8 mouse cellular contexts compared by ENCODE assay signal in genomic region chr6:114931212-114932115, GRCm38 (mm10). TPM values are rescaled to one million over a fixed set of nuclear protein-coding genes. Genes with fewer than 3 reads are reported as not detected.
DNase-seq lines count a peak whose midpoint lies in the region; ATAC-seq and TF ChIP-seq lines count a peak whose summit lies in the region.

No protein-coding gene starts in this region.

- H3K4me3 ChIP-seq in left cerebral cortex, adult 2 months = peak overlapping the region; percentile 17
- H3K4me3 ChIP-seq in embryonic fibroblast, embryonic 13.5 days (ENCODE audit: insufficient read depth, low read length) = no peak overlapping the region
- H3K4me3 ChIP-seq in stomach, embryonic 16.5 days (replicated peaks; ENCODE audit: low read length) = no peak overlapping the region

- H3K4me2 ChIP-seq in stomach, embryonic 16.5 days (ENCODE audit: low read depth, low read length) = peak overlapping the region; percentile 26; the same call in 1 of the 2 replicates

- no peaks in the 10 kb centered on the region; the same call in 1 of the 2 replicates for H3K36me3 ChIP-seq in stomach, embryonic 16.5 days (ENCODE audit: control insufficient read depth, insufficient read depth, low read length)

- H3K27me3 ChIP-seq in stomach, embryonic 16.5 days (ENCODE audit: control insufficient read depth, insufficient read depth, low read length) = no peaks in the 10 kb centered on the region

- DNase-seq in left cerebral cortex, adult 2 months (ENCODE audit: extremely low spot score in 1 of 2, low spot score in 2 of 2) = peak in 1 of 2 experiments; percentile 39
- DNase-seq in left cerebral cortex, adult 18-20 months (ENCODE audit: low spot score in 2 of 2) = no peak
- DNase-seq in brain, adult 2 months (ENCODE audit: low read depth, low spot score) = peak; percentile 90
- DNase-seq in kidney, postnatal 10 days = peak; percentile 65
- DNase-seq in adrenal gland, postnatal 25 days = no peak
- no peak for DNase-seq in left cerebral cortex, adult 9 months (ENCODE audit: low spot score in 2 of 2)

- H3K4me1 ChIP-seq in embryonic fibroblast, embryonic 13.5 days (ENCODE audit: control insufficient read depth, insufficient read depth, low read length) = peaks cover 5% of the 10 kb centered on the region; the same call in 1 of the 2 replicates
- peaks cover 17% of the 10 kb centered on the region for H3K4me1 ChIP-seq in stomach, embryonic 16.5 days (ENCODE audit: control insufficient read depth, insufficient read depth, low read length)

- peaks cover 6% of the 10 kb centered on the region; the same call in 1 of the 2 replicates for H3K9me3 ChIP-seq in stomach, embryonic 16.5 days (replicated peaks; ENCODE audit: control insufficient read depth, low read length)

- TF ChIP-seq CTCF in left cerebral cortex, adult 2 months (IDR thresholded peaks at IDR 0.05) = no peak
- no peak for TF ChIP-seq CTCF in embryonic fibroblast, embryonic 13.5 days (IDR thresholded peaks at IDR 0.05; ENCODE audit: borderline replicate concordance, insufficient read depth, low read length)

- WGBS in stomach, embryonic 16.5 days = 57% methylated on average over 28 of the region's 28 CpGs

- H3K9ac ChIP-seq in stomach, embryonic 16.5 days (ENCODE audit: low read length) = peak overlapping the region; percentile 47; the same call in 1 of the 2 replicates

- TF ChIP-seq POLR2A in embryonic fibroblast, embryonic 13.5 days (IDR thresholded peaks at IDR 0.05; ENCODE audit: low read depth, low read length) = no peak

- no peak for ATAC-seq in stomach, embryonic 16.5 days (ENCODE audit: insufficient read depth, low FRiP score)

- H3K27ac ChIP-seq in left cerebral cortex, adult 2 months = peak overlapping the region; percentile 7
- peak overlapping the region; percentile 33 for H3K27ac ChIP-seq in embryonic fibroblast, embryonic 13.5 days (ENCODE audit: insufficient read depth, low read length)
- peak overlapping the region; percentile 85 for H3K27ac ChIP-seq in stomach, embryonic 16.5 days (ENCODE audit: low read length)

- intact Hi-C loops in left cerebral cortex, adult 2 months (cut with DNase I) = no loop called here

RNA-seq across cellular contexts. Expression of gene Vgll4, which starts 38.3 kb away (rescaled TPM):
- 10 to 100 TPM; 61.4 to 63.8 TPM for total RNA-seq in left cerebral cortex, adult 2 months (2021)
- 10 to 100 TPM; 55.3 to 62.5 TPM for total RNA-seq in left cerebral cortex, adult 18-20 months (2021)
- 31.1 and 36.4 TPM in 2 replicates for polyA plus RNA-seq in embryonic fibroblast, embryonic 13.5 days (2011; ENCODE audit: insufficient read length, low read depth, missing spikeins)
- 75.1 and 77.1 TPM in 2 replicates for polyA plus RNA-seq in stomach, embryonic 16.5 days (2015; fragmentation: Nextera tagmentation; extraction: Ambion mirVana)
- total RNA-seq in adrenal gland, postnatal 25 days (2021) = 47.0 and 56.4 TPM in 2 replicates

Comparison
In these comparisons a context has a peak if more than half of its experiments do, and no peak if none do; other contexts are left out.
1. DNase-seq: peak in brain, adult 2 months (single experiment) and kidney, postnatal 10 days (single experiment); none in left cerebral cortex, adult 18-20 months (0 of 2), adrenal gland, postnatal 25 days (single experiment) and left cerebral cortex, adult 9 months (0 of 2).
2. H3K27ac ChIP-seq: peak in every context shown above with its lines; median percentile 85 in stomach, embryonic 16.5 days; 33 in embryonic fibroblast, embryonic 13.5 days; 7 in left cerebral cortex, adult 2 months.